Mouse (Mus musculus) brain, embryonic 14.5 days (tissue): ENCODE results near the gene Spint3. TPM values are rescaled to one million over a fixed set of nuclear protein-coding genes. Genes with fewer than 3 reads are reported as not detected.

ENCODE experiments used
- DNase-seq: peaks from one replicate; pipeline ENCODE4 v3.0.0-alpha.2; 2011; ENCODE audit warnings: low read depth
- CTCF ChIP-seq: fragments of 200-500 bp; IDR thresholded peaks from 2 replicates; pipeline ENCODE4 v1.5.1; 2012; ENCODE audit warnings: inconsistent platforms, mild to moderate bottlenecking, moderate library complexity, borderline replicate concordance; ENCODE audit not compliant: insufficient read depth, insufficient read length; ENCODE audit errors: extremely low read depth
- POLR2A ChIP-seq: fragments of 200-500 bp; IDR thresholded peaks from 2 replicates; pipeline ENCODE4 v1.6.1; 2012; ENCODE audit warnings: mild to moderate bottlenecking, inconsistent platforms, borderline replicate concordance; ENCODE audit not compliant: poor library complexity, insufficient read depth, insufficient read length, severe bottlenecking; ENCODE audit errors: extremely low read depth
- polyA plus RNA-seq: library from polyadenylated mRNA; depleted of rRNA; stranded (reverse); fragments of >200 nt; gene quantifications from 2 replicates; pipeline ENCODE4 v1.2.3, GENCODE M21; 2012

The Spint3 gene
- polyA plus RNA-seq, 1 experiment, result not detected

- TF ChIP-seq POLR2A (no peak), CTCF (no peak)
These were observed 23.0 kb downstream of the Spint3 start for GRCm38 (mm10) chr2:164549963-164550894.

GRCm38 (mm10) chr2:164549338-164549737, 23.9 kb downstream of the Spint3 start:
- no peak for DNase-seq
- no peak for TF ChIP-seq POLR2A
- no peak for TF ChIP-seq CTCF

More at GRCm38 (mm10) chr2:164549963-164550894, 23.0 kb downstream of the Spint3 start:
- DNase-seq, result no peak

GRCm38 (mm10) chr2:164544454-164545097, 28.7 kb downstream of the Spint3 start:
- no peak for DNase-seq
- TF ChIP-seq POLR2A (no peak), CTCF (no peak)

- DNase-seq, result no peak
- TF ChIP-seq CTCF (no peak), POLR2A (no peak)
These were observed 29.5 kb downstream of the Spint3 start for GRCm38 (mm10) chr2:164543745-164544144.

- TF ChIP-seq POLR2A, result no peak
- TF ChIP-seq CTCF, result no peak
- DNase-seq, result no peak
These were observed 30.7 kb downstream of the Spint3 start for GRCm38 (mm10) chr2:164542598-164542997.

- DNase-seq, result no peak
- TF ChIP-seq CTCF (no peak), POLR2A (no peak)
These were observed 31.1 kb downstream of the Spint3 start for GRCm38 (mm10) chr2:164542132-164542531.

- no peak for TF ChIP-seq CTCF
- no peak for TF ChIP-seq POLR2A
- DNase-seq, result no peak
These were observed 32.4 kb downstream of the Spint3 start for GRCm38 (mm10) chr2:164540652-164541427.

GRCm38 (mm10) chr2:164537003-164537402, 36.3 kb downstream of the Spint3 start:
- DNase-seq, result no peak
- TF ChIP-seq POLR2A (no peak), CTCF (no peak)

GRCm38 (mm10) chr2:164534315-164534714, 38.9 kb downstream of the Spint3 start:
- no peak for TF ChIP-seq POLR2A
- no peak for TF ChIP-seq CTCF
- no peak for DNase-seq

- TF ChIP-seq CTCF (peak; percentile 86; the same call in 1 of the 2 replicates), POLR2A (no peak)
- peak; percentile 74 for DNase-seq
These were observed 42.1 kb downstream of the Spint3 start for GRCm38 (mm10) chr2:164531169-164531568.

GRCm38 (mm10) chr2:164528557-164528956, 44.7 kb downstream of the Spint3 start:
- TF ChIP-seq POLR2A, result no peak
- no peak for TF ChIP-seq CTCF
- DNase-seq, result no peak
